In the genomic region with DNA sequence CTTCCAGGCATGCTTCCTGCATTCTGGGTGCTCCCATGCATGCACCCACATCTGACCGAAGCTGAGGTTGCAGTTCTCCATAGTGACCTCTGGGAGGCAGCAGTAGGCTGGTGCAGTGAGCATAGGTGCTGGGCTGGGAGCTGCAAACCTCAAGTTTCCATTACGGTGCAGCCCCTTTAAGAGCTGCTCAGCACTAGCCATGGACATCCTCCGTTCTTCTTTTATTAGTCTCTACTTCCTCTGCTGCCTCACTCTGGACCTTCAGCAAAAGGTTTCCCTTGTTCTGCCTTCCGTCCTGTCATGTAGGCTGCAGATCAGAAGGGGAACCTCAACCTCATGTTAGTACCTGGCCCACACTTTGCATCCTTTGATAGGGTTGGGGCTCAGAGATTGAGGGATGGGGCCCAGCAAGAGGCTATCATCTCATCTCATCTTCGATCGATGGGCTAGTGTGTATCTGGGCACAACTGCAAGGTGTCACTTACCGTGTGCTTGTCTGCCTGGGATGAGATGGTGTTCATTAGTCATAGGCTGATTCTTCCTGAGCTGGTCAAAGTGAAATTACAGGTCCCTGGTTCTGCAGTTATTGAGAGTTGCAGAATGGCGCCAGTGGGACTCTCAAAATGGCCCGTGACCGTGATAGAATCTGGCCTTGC, we compare ENCODE assay signal across 8 mouse cellular contexts. TPM values are rescaled to one million over a fixed set of nuclear protein-coding genes. Genes with fewer than 3 reads are reported as not detected.
DNase-seq lines count a peak whose midpoint lies in the region; ATAC-seq and TF ChIP-seq lines count a peak whose summit lies in the region.

No protein-coding gene starts in this region.

- WGBS in heart, embryonic 10.5 days = 12% methylated on average over 10 of the region's 10 CpGs
- WGBS in kidney, embryonic 14.5 days = 8% methylated on average over 10 of the region's 10 CpGs
- 8% methylated on average over 10 of the region's 10 CpGs for WGBS in liver, embryonic 15.5 days (ENCODE audit: insufficient replicate concordance)
- WGBS in neural tube, embryonic 12.5 days = 5% methylated on average over 10 of the region's 10 CpGs

- peak overlapping the region; percentile 52; the same call in 1 of the 2 replicates for H3K9ac ChIP-seq in kidney, embryonic 14.5 days (ENCODE audit: low read depth, low read length)
- H3K9ac ChIP-seq in liver, embryonic 15.5 days = no peak overlapping the region; the same call in 1 of the 2 replicates
- H3K9ac ChIP-seq in neural tube, embryonic 12.5 days = no peak overlapping the region

- peak overlapping the region; percentile 73 for H3K4me2 ChIP-seq in kidney, embryonic 14.5 days (replicated peaks; ENCODE audit: low read depth, low read length)
- H3K4me2 ChIP-seq in liver, embryonic 15.5 days = peak overlapping the region; percentile 76
- peak overlapping the region; percentile 95 for H3K4me2 ChIP-seq in neural tube, embryonic 12.5 days (replicated peaks)

- no peak for TF ChIP-seq POLR2A in cortical plate, adult 2 months (IDR thresholded peaks at IDR 0.05; ENCODE audit: extremely low read depth, insufficient read depth, low read length)

- H3K27ac ChIP-seq in cortical plate, adult 2 months (ENCODE audit: insufficient read depth, low read length) = no peak overlapping the region
- no peak overlapping the region for H3K27ac ChIP-seq in heart, embryonic 10.5 days
- no peak overlapping the region for H3K27ac ChIP-seq in kidney, embryonic 14.5 days (ENCODE audit: low read depth, low read length)
- no peak overlapping the region for H3K27ac ChIP-seq in liver, embryonic 15.5 days (replicated peaks)
- no peak overlapping the region for H3K27ac ChIP-seq in neural tube, embryonic 12.5 days

- peak; percentile 34 for ATAC-seq in kidney, embryonic 14.5 days (ENCODE audit: low FRiP score, low TSS enrichment)
- ATAC-seq in liver, embryonic 15.5 days (ENCODE audit: insufficient read depth) = peak; percentile 33
- peak; percentile 55 for ATAC-seq in neural tube, embryonic 12.5 days (ENCODE audit: low FRiP score, low read depth)

- H3K4me1 ChIP-seq in cortical plate, adult 2 months (ENCODE audit: control insufficient read depth, insufficient read depth, low read length) = no peaks in the 10 kb centered on the region
- peaks cover 57% of the 10 kb centered on the region for H3K4me1 ChIP-seq in heart, embryonic 10.5 days
- peaks cover 47% of the 10 kb centered on the region for H3K4me1 ChIP-seq in kidney, embryonic 14.5 days (ENCODE audit: control insufficient read depth, insufficient read depth, low read length)
- H3K4me1 ChIP-seq in liver, embryonic 15.5 days (replicated peaks) = peaks cover 53% of the 10 kb centered on the region
- H3K4me1 ChIP-seq in neural tube, embryonic 12.5 days = peaks cover 37% of the 10 kb centered on the region

- TF ChIP-seq CTCF in cortical plate, adult 2 months (IDR thresholded peaks at IDR 0.05; ENCODE audit: extremely low read depth, insufficient read depth, low read length) = peak; percentile 99

- H3K9me3 ChIP-seq in heart, embryonic 10.5 days = no peaks in the 10 kb centered on the region
- H3K9me3 ChIP-seq in kidney, embryonic 14.5 days (ENCODE audit: control insufficient read depth, low read length) = no peaks in the 10 kb centered on the region
- no peaks in the 10 kb centered on the region for H3K9me3 ChIP-seq in liver, embryonic 15.5 days (replicated peaks)
- H3K9me3 ChIP-seq in neural tube, embryonic 12.5 days = no peaks in the 10 kb centered on the region

- peak; percentile 78 to 79 for DNase-seq in B cell, adult 2 months
- peak; percentile 84 for DNase-seq in R1 (ENCODE audit: low read depth, low spot score)
- DNase-seq in heart, embryonic 10.5 days (ENCODE audit: low spot score) = peak; percentile 87
- peak; percentile 76 for DNase-seq in thymus, postnatal 14 days

- peak overlapping the region; percentile 26; the same call in 1 of the 2 replicates for H3K4me3 ChIP-seq in cortical plate, adult 2 months (ENCODE audit: insufficient read depth, low read length)
- H3K4me3 ChIP-seq in heart, embryonic 10.5 days = peak overlapping the region; percentile 73
- peak overlapping the region; percentile 45 for H3K4me3 ChIP-seq in kidney, embryonic 14.5 days (ENCODE audit: low read length)
- no peak overlapping the region for H3K4me3 ChIP-seq in liver, embryonic 15.5 days (replicated peaks)
- 0 out of 2 replicates have a peak overlapping the region, but pooled peaks have one; percentile 8 for H3K4me3 ChIP-seq in neural tube, embryonic 12.5 days

- peaks cover 15% of the 10 kb centered on the region for H3K27me3 ChIP-seq in heart, embryonic 10.5 days (ENCODE audit: insufficient read depth, poor library complexity, severe bottlenecking)
- no peaks in the 10 kb centered on the region for H3K27me3 ChIP-seq in kidney, embryonic 14.5 days (ENCODE audit: control insufficient read depth, insufficient read depth, low read length)
- peaks cover 40% of the 10 kb centered on the region for H3K27me3 ChIP-seq in liver, embryonic 15.5 days
- peaks cover 35% of the 10 kb centered on the region for H3K27me3 ChIP-seq in neural tube, embryonic 12.5 days (replicated peaks)

- no peaks in the 10 kb centered on the region for H3K36me3 ChIP-seq in heart, embryonic 10.5 days
- H3K36me3 ChIP-seq in kidney, embryonic 14.5 days (ENCODE audit: control insufficient read depth, insufficient read depth, low read length) = no peaks in the 10 kb centered on the region
- H3K36me3 ChIP-seq in liver, embryonic 15.5 days (replicated peaks) = no peaks in the 10 kb centered on the region
- no peaks in the 10 kb centered on the region for H3K36me3 ChIP-seq in neural tube, embryonic 12.5 days

RNA-seq across cellular contexts. Expression of a gene that starts 5.9 kb away (rescaled TPM):
- polyA plus RNA-seq in cortical plate, adult 2 months (2012; rRNA removed) = 32.4 and 33.0 TPM in 2 replicates
- 69.0 and 70.8 TPM in 2 replicates for polyA plus RNA-seq in heart, embryonic 10.5 days (2016; fragmentation: Nextera tagmentation; extraction: Ambion mirVana)
- 71.9 and 90.2 TPM in 2 replicates for polyA plus RNA-seq in kidney, embryonic 14.5 days (2014; fragmentation: Nextera tagmentation; extraction: Ambion mirVana)
- polyA plus RNA-seq in liver, embryonic 15.5 days (2015; fragmentation: Nextera tagmentation; extraction: Ambion mirVana) = 47.7 and 55.0 TPM in 2 replicates
- 34.2 and 37.1 TPM in 2 replicates for polyA plus RNA-seq in neural tube, embryonic 12.5 days (2016; fragmentation: Nextera tagmentation; extraction: Ambion mirVana)

RNA-seq across cellular contexts. Expression of a gene that starts 6.0 kb away (rescaled TPM):
- 49.3 and 52.1 TPM in 2 replicates for polyA plus RNA-seq in cortical plate, adult 2 months (2012; rRNA removed)
- 73.2 and 74.5 TPM in 2 replicates for polyA plus RNA-seq in heart, embryonic 10.5 days (2016; fragmentation: Nextera tagmentation; extraction: Ambion mirVana)
- polyA plus RNA-seq in kidney, embryonic 14.5 days (2014; fragmentation: Nextera tagmentation; extraction: Ambion mirVana) = 77.9 and 85.5 TPM in 2 replicates
- polyA plus RNA-seq in liver, embryonic 15.5 days (2015; fragmentation: Nextera tagmentation; extraction: Ambion mirVana) = 41.7 and 43.9 TPM in 2 replicates
- polyA plus RNA-seq in neural tube, embryonic 12.5 days (2016; fragmentation: Nextera tagmentation; extraction: Ambion mirVana) = 73.5 and 80.6 TPM in 2 replicates

RNA-seq across cellular contexts. Expression of a gene that starts 13.8 kb away (rescaled TPM):
- 63.5 and 66.0 TPM in 2 replicates for polyA plus RNA-seq in cortical plate, adult 2 months (2012; rRNA removed)
- 23.1 and 38.2 TPM in 2 replicates for polyA plus RNA-seq in heart, embryonic 10.5 days (2016; fragmentation: Nextera tagmentation; extraction: Ambion mirVana)
- polyA plus RNA-seq in kidney, embryonic 14.5 days (2014; fragmentation: Nextera tagmentation; extraction: Ambion mirVana) = 93.2 and 108 TPM in 2 replicates
- 5.0 and 6.3 TPM in 2 replicates for polyA plus RNA-seq in liver, embryonic 15.5 days (2015; fragmentation: Nextera tagmentation; extraction: Ambion mirVana)
- polyA plus RNA-seq in neural tube, embryonic 12.5 days (2016; fragmentation: Nextera tagmentation; extraction: Ambion mirVana) = 20.6 and 22.7 TPM in 2 replicates

RNA-seq across cellular contexts. Expression of a gene that starts 20.1 kb away (rescaled TPM):
- 4.8 and 7.4 TPM in 2 replicates for polyA plus RNA-seq in cortical plate, adult 2 months (2012; rRNA removed)
- polyA plus RNA-seq in heart, embryonic 10.5 days (2016; fragmentation: Nextera tagmentation; extraction: Ambion mirVana) = 14.0 and 14.6 TPM in 2 replicates
- 13.1 and 13.4 TPM in 2 replicates for polyA plus RNA-seq in kidney, embryonic 14.5 days (2014; fragmentation: Nextera tagmentation; extraction: Ambion mirVana)
- 3.9 and 5.2 TPM in 2 replicates for polyA plus RNA-seq in liver, embryonic 15.5 days (2015; fragmentation: Nextera tagmentation; extraction: Ambion mirVana)
- 6.7 and 7.6 TPM in 2 replicates for polyA plus RNA-seq in neural tube, embryonic 12.5 days (2016; fragmentation: Nextera tagmentation; extraction: Ambion mirVana)

RNA-seq across cellular contexts. Expression of a gene that starts 26.0 kb away (rescaled TPM):
- polyA plus RNA-seq in cortical plate, adult 2 months (2012; rRNA removed) = 31.6 and 32.2 TPM in 2 replicates
- 28.3 and 38.9 TPM in 2 replicates for polyA plus RNA-seq in heart, embryonic 10.5 days (2016; fragmentation: Nextera tagmentation; extraction: Ambion mirVana)
- polyA plus RNA-seq in kidney, embryonic 14.5 days (2014; fragmentation: Nextera tagmentation; extraction: Ambion mirVana) = 27.4 and 31.9 TPM in 2 replicates
- 13.9 and 15.3 TPM in 2 replicates for polyA plus RNA-seq in liver, embryonic 15.5 days (2015; fragmentation: Nextera tagmentation; extraction: Ambion mirVana)
- polyA plus RNA-seq in neural tube, embryonic 12.5 days (2016; fragmentation: Nextera tagmentation; extraction: Ambion mirVana) = 15.8 and 16.5 TPM in 2 replicates
